Mouse (Mus musculus) embryonic facial prominence, embryonic 15.5 days (tissue): ENCODE measurements around the gene Sult2b1. TPM values are rescaled to one million over a fixed set of nuclear protein-coding genes. Genes with fewer than 3 reads are reported as not detected.

Experiments used
- ATAC-seq: fragments of 200-750 bp; cut with Nextera tagmentation; 2 replicates; pipeline ENCODE4 v1.8.0; 2017; ENCODE audit warnings: low read depth, moderate TSS enrichment; ENCODE audit not compliant: insufficient number of reproducible peaks, low FRiP score, low TSS enrichment
- H3K27ac ChIP-seq: fragments of 300-500 bp; sonication (generic); replicated peaks from 2 replicates; pipeline ENCODE4 v1.5.1; 2015; ENCODE audit warnings: mild to moderate bottlenecking, inconsistent platforms
- H3K27me3 ChIP-seq: fragments of 300-500 bp; sonication (generic); 2 replicates; pipeline ENCODE4 v1.6.1; 2015; ENCODE audit warnings: inconsistent platforms
- H3K36me3 ChIP-seq: fragments of 300-500 bp; sonication (generic); 2 replicates; pipeline ENCODE4 v1.6.1; 2015; ENCODE audit warnings: mild to moderate bottlenecking, inconsistent platforms
- H3K4me1 ChIP-seq: fragments of 300-500 bp; sonication (generic); 2 replicates; pipeline ENCODE4 v1.6.1; 2015; ENCODE audit warnings: inconsistent platforms
- H3K4me2 ChIP-seq: fragments of 300-500 bp; sonication (generic); replicated peaks from 2 replicates; pipeline ENCODE4 v1.6.1; 2015; ENCODE audit warnings: mild to moderate bottlenecking, inconsistent platforms
- H3K4me3 ChIP-seq: fragments of 300-500 bp; sonication (generic); replicated peaks from 2 replicates; pipeline ENCODE4 v1.5.1; 2015; ENCODE audit warnings: mild to moderate bottlenecking, inconsistent platforms
- H3K9ac ChIP-seq: fragments of 300-500 bp; sonication (generic); 2 replicates; pipeline ENCODE4 v1.6.1; 2015; ENCODE audit warnings: inconsistent platforms
- H3K9me3 ChIP-seq: fragments of 300-500 bp; sonication (generic); replicated peaks from 2 replicates; pipeline ENCODE4 v1.6.1; 2016; ENCODE audit warnings: inconsistent platforms
- WGBS: fragments of 180-500 bp; shearing (Covaris S2); methylation state at CpG from one replicate; pipeline ENCODE4 v1.1.7; 2015; 5-methylcytosine and 5-hydroxymethylcytosine counted together
- polyA plus RNA-seq: library from polyadenylated mRNA; unstranded; fragments of >200 nt; fragmentation: Nextera tagmentation; extraction: Ambion mirVana; gene quantifications from 2 replicates; pipeline ENCODE4 v1.2.1, GENCODE M21; 2015

Gene Sult2b1
- polyA plus RNA-seq, 1 experiment from 2014 or later, result 55.7 TPM

DNA sequence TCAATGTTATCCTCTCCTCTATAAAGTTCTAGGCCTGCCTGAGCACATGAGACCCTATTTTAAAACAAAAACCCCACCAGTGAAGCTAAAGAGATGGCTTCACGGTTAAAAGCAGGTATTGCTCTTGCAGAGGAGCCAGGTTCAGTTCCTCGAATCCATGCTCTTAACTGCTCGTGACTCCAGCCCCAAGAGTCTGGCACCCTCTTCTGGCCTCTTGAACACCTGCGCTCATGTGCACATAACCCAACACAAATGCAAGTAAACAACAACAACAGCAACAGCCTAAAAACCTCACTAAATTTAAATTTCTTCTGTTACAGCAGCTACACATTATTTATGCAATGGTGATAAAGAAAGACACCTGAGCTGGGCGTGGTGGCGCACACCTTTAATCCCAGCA lies 17.0 kb downstream of the Sult2b1 start:
- Histone ChIP-seq H3K4me2 (no peak overlapping the region), H3K9ac (no peak overlapping the region), H3K4me3 (no peak overlapping the region), H3K36me3 (no peaks in the 10 kb centered on the region), H3K27me3 (no peaks in the 10 kb centered on the region), H3K4me1 (peaks cover 10% of the 10 kb centered on the region; the same call in 1 of the 2 replicates), H3K27ac (peak overlapping the region; percentile 71), H3K9me3 (no peaks in the 10 kb centered on the region)
- WGBS, result 89% methylated on average over 6 of the region's 6 CpGs
- no peak for ATAC-seq

DNA sequence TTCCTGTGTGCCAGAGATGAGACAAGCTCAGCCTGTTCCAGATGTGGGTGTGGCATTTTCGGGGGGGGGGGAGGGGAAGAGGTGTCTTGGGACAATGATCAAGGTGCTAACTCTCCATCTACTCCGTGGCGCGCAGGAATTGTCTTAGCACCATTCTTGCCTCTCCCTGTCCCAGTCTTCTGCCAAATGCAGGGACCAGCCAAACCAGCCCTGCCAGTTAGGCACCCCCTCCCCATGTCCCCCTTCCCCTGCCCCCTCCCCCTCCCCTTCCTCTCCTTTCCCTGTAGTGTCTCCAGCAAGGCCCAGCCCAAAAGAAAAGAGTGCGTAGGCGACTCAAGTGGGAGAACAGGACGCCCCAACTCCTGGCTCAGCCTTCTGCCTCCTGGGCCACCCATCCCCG lies 17.7 kb downstream of the Sult2b1 start:
- ATAC-seq, result peak; percentile 68; the same call in 1 of the 2 replicates
- H3K27me3 ChIP-seq, result no peaks in the 10 kb centered on the region
- H3K9me3 ChIP-seq, result no peaks in the 10 kb centered on the region
- no peak overlapping the region for H3K9ac ChIP-seq
- no peaks in the 10 kb centered on the region for H3K36me3 ChIP-seq
- H3K27ac ChIP-seq, result peak overlapping the region; percentile 71; the same call in 1 of the 2 replicates
- no peak overlapping the region for H3K4me2 ChIP-seq
- 31% methylated on average over 8 of the region's 8 CpGs for WGBS
- no peak overlapping the region for H3K4me3 ChIP-seq
- peaks cover 10% of the 10 kb centered on the region; the same call in 1 of the 2 replicates for H3K4me1 ChIP-seq

DNA sequence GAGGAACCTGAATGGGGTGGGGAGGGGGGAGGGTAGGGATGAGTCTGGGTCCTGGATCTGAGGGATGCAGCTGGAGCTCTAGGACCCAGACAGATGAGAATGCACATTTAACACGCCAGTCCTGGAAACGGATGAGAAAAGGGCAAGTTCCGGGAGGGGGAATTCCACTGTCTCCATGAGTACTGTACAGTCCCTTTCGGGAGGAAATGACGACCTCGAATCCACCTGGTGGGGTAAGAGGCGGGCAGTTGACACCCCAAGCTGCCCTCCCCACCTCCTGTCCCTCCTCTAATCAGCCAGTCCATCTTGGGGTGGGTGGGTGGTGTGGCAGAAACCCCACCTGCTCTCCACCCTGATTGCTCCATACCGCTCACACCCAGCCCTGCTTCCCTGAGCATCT lies 18.5 kb downstream of the Sult2b1 start:
- peaks cover 10% of the 10 kb centered on the region; the same call in 1 of the 2 replicates for H3K4me1 ChIP-seq
- no peaks in the 10 kb centered on the region for H3K27me3 ChIP-seq
- peak overlapping the region; percentile 55; the same call in 1 of the 2 replicates for H3K27ac ChIP-seq
- H3K4me2 ChIP-seq, result no peak overlapping the region; the same call in 1 of the 2 replicates
- no peak overlapping the region for H3K4me3 ChIP-seq
- H3K9ac ChIP-seq, result no peak overlapping the region
- H3K9me3 ChIP-seq, result no peaks in the 10 kb centered on the region
- ATAC-seq, result no peak
- H3K36me3 ChIP-seq, result no peaks in the 10 kb centered on the region
- 46% methylated on average over 8 of the region's 8 CpGs for WGBS

DNA sequence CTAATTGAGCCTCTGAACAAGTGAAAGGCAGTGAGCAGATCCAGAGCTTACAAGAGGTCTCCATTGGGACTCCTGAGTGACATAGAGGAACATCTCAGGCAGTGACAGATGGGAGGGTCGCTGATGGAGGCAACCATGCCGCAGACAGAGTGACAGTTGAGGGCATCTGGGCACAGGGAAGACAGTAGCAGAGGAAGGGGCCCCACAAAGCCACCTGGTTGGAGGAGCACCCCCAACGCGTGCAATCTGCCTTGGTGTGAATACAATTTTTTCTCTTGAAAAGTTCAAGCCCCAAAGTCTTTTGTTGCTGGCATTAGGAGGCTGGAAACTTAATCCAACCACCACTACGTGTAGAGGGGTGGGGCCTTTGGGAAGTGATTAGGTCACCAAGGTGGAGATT lies 24.3 kb downstream of the Sult2b1 start:
- H3K27me3 ChIP-seq, result peaks cover 35% of the 10 kb centered on the region
- no peak overlapping the region for H3K27ac ChIP-seq
- H3K4me1 ChIP-seq, result peaks cover 5% of the 10 kb centered on the region
- no peak overlapping the region for H3K4me3 ChIP-seq
- H3K9me3 ChIP-seq, result no peaks in the 10 kb centered on the region
- no peaks in the 10 kb centered on the region for H3K36me3 ChIP-seq
- H3K9ac ChIP-seq, result no peak overlapping the region
- H3K4me2 ChIP-seq, result no peak overlapping the region
- 57% methylated on average over 5 of the region's 5 CpGs for WGBS
- ATAC-seq, result no peak

DNA sequence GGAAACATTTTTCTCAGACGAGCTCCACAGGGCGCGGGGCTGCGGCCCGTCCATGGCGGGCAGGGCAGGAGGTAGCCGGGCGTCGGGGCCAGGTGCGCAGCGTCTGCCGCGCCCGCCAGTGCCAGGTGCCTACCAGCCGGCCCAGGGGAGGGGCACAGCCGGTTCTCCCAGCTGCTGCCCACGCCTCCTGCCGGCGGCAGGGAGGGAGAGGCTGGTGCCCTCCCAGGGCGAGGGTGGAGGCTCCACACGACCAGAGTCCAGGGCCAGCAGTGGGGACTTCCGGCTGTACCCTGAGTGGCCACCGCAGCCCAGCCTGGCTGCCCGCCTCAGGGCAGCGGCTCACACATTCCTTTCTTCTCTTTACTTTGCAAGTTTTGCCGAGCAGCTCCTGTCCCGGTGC lies 25.1 kb downstream of the Sult2b1 start:
- Histone ChIP-seq H3K9me3 (no peaks in the 10 kb centered on the region), H3K9ac (no peak overlapping the region), H3K4me3 (peak overlapping the region; percentile 23), H3K36me3 (no peaks in the 10 kb centered on the region), H3K27ac (peak overlapping the region; percentile 45; the same call in 1 of the 2 replicates), H3K4me2 (peak overlapping the region; percentile 46), H3K27me3 (peaks cover 35% of the 10 kb centered on the region), H3K4me1 (peaks cover 5% of the 10 kb centered on the region)
- ATAC-seq, result peak; percentile 70
- WGBS, result 6% methylated on average over 24 of the region's 27 CpGs

DNA sequence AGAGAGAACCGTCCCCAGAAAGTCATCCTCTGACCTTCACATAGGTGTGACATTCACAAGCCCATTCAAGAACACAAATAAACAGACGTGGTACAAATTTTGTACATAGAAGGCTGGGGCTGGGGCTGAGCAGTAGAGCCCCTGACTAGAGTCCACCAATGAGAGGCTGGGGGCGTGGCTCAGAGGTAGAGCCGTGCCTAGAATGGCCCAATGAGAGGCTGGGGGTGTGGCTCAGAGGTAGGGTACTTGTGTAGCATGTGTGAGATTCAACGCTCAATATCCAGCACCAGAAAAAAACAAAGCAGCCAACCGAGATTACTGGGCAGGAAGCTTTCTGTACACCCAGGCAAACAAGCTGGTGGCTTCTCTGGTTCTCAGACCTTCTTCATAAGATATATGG lies 28.8 kb downstream of the Sult2b1 start:
- ATAC-seq, result no peak
- Histone ChIP-seq H3K27me3 (peaks cover 33% of the 10 kb centered on the region), H3K4me3 (no peak overlapping the region), H3K9ac (no peak overlapping the region), H3K4me1 (peaks cover 5% of the 10 kb centered on the region), H3K36me3 (no peaks in the 10 kb centered on the region), H3K4me2 (no peak overlapping the region), H3K9me3 (no peaks in the 10 kb centered on the region), H3K27ac (no peak overlapping the region)
- 56% methylated on average over 6 of the region's 6 CpGs for WGBS

DNA sequence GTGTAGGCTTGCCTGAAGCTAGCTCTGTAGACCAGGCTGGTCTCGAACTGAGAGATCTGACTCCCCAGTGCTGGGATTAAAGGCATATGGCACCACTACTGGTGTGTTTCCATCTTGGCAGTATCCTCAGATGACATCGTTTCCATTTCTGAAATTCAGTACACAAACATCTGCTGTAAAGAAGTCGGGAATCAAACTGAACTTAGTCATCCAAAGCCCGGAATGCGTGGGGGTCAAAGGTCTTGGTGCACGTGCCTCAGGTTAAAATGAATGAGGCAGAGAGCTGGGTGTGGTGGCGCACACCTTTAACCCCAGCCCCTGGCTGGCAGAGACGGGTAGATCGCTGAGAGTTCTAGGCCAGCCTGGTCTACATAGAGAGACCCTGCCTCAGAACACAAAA lies 34.3 kb downstream of the Sult2b1 start:
- ATAC-seq, result no peak
- Histone ChIP-seq H3K9ac (no peak overlapping the region), H3K27ac (no peak overlapping the region), H3K27me3 (no peaks in the 10 kb centered on the region), H3K36me3 (no peaks in the 10 kb centered on the region), H3K9me3 (no peaks in the 10 kb centered on the region), H3K4me2 (no peak overlapping the region), H3K4me1 (peaks cover 4% of the 10 kb centered on the region), H3K4me3 (no peak overlapping the region)
- WGBS, result 54% methylated on average over 9 of the region's 9 CpGs

DNA sequence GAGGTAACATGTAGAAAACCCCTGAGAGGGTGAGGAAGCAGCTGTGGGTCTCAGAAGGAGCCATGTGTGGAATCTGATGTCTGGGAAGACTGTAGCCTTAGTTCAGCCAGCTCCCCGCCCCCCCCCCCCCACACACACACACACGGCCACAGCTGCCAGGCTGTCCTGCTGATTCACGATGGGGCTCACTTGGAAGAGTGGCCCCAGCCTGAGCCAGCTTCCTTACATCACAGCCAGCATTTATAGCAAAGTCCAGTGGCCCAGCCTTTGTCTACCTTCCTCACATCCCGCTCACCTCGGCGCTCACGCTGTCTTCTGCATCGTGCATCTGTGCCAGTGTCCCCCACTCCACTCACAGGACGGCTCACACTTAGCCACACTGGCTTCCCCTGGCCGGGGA lies 35.1 kb downstream of the Sult2b1 start:
- H3K4me3 ChIP-seq, result no peak overlapping the region
- H3K4me2 ChIP-seq, result no peak overlapping the region
- peaks cover 4% of the 10 kb centered on the region for H3K4me1 ChIP-seq
- no peaks in the 10 kb centered on the region for H3K27me3 ChIP-seq
- H3K9ac ChIP-seq, result no peak overlapping the region
- 42% methylated on average over 10 of the region's 10 CpGs for WGBS
- ATAC-seq, result no peak
- no peaks in the 10 kb centered on the region for H3K36me3 ChIP-seq
- H3K9me3 ChIP-seq, result no peaks in the 10 kb centered on the region
- H3K27ac ChIP-seq, result no peak overlapping the region

DNA sequence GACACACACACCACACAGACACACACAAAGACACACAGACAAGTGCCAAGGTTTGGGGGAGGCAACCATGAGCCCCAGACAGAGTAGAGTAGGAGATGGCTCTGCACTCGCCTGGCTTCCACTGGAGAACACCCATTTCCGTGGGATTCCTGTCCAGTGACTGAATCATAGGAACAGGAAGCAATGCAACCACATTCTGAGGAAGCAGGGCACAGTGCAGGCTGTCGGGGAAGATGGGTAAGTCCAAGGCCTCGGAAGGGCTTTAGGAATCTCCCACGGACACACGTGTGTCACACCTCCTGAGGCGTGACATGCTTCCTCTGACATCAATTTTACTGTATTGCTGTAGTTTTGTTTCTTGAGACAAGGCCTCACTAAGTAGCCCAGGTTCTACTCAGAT lies 36.4 kb downstream of the Sult2b1 start:
- Histone ChIP-seq H3K4me1 (peaks cover 4% of the 10 kb centered on the region), H3K27ac (no peak overlapping the region), H3K9ac (no peak overlapping the region), H3K36me3 (no peaks in the 10 kb centered on the region), H3K27me3 (no peaks in the 10 kb centered on the region), H3K9me3 (no peaks in the 10 kb centered on the region), H3K4me3 (no peak overlapping the region), H3K4me2 (no peak overlapping the region)
- 71% methylated on average over 7 of the region's 7 CpGs for WGBS
- no peak for ATAC-seq

DNA sequence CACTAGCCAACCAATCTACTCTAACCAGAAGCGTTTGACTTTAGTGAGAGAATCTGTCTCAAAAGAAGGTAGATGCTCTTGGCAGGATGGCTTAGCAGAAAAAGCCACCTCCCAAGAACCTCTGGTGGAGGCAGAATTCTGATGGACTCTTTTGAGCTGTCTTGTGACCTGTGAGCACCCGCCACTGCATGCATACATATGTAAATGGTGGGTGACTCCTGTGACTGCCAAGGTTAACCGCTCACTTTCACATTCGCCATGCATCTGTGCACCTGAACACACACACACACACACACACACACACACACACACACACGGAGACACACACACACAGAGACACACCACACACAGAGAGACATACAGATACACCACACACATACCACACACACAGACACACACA lies 37.0 kb downstream of the Sult2b1 start:
- H3K4me3 ChIP-seq, result no peak overlapping the region
- 90% methylated on average over 5 of the region's 5 CpGs for WGBS
- H3K4me2 ChIP-seq, result no peak overlapping the region
- no peaks in the 10 kb centered on the region for H3K27me3 ChIP-seq
- H3K9ac ChIP-seq, result no peak overlapping the region
- no peak for ATAC-seq
- peaks cover 6% of the 10 kb centered on the region for H3K4me1 ChIP-seq
- no peaks in the 10 kb centered on the region for H3K9me3 ChIP-seq
- no peaks in the 10 kb centered on the region for H3K36me3 ChIP-seq
- no peak overlapping the region for H3K27ac ChIP-seq

DNA sequence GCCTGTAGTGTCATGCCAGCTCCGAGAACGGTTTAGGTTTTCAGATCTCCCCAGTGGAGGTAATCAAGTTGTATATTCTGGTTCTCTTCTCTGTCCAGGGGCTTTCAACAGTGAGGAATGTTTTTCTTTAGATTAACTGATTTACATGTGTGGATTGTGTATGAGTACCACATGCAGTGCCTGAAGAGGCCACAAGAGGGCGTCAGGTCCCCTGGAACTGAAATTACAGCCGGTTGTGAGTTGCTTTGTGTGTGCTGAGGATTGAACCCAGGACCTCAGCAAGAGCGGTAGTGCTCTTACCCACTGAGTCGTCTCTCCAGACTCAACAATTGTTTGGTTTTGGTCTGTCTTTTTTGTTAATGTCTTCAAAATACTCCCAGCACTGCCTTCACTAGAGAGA lies 38.0 kb downstream of the Sult2b1 start:
- Histone ChIP-seq H3K36me3 (no peaks in the 10 kb centered on the region), H3K27ac (no peak overlapping the region), H3K4me3 (no peak overlapping the region), H3K9me3 (no peaks in the 10 kb centered on the region), H3K4me1 (peaks cover 9% of the 10 kb centered on the region), H3K4me2 (no peak overlapping the region), H3K27me3 (no peaks in the 10 kb centered on the region), H3K9ac (no peak overlapping the region)
- ATAC-seq, result no peak
- 61% methylated on average over 6 of the region's 6 CpGs for WGBS

DNA sequence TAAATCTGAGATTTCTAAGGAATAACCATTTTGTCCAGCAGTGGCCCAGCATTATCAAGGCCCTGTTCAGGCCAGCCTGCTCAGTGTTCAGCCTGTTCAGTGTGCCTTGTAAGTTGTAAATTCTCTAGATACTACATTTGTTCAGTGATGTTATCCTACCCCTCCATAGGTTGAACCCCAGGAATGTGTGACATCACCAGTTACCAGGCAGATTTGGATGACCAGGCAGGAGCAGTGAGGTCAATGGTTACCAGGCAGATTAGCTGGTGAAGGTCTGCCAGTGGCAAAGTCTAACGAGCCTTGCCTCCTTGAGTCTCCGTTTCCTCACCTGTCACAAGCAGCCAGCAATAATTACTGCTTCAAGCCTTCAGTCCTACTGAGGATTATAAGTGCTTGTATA lies 40.1 kb downstream of the Sult2b1 start:
- Histone ChIP-seq H3K27ac (no peak overlapping the region), H3K4me2 (no peak overlapping the region), H3K9ac (no peak overlapping the region), H3K4me1 (0 out of 2 replicates have a peak, but pooled peaks cover 5% of the 10 kb centered on the region), H3K4me3 (no peak overlapping the region), H3K9me3 (no peaks in the 10 kb centered on the region), H3K27me3 (no peaks in the 10 kb centered on the region), H3K36me3 (no peaks in the 10 kb centered on the region)
- ATAC-seq, result no peak
- 22% methylated on average over 2 of the region's 2 CpGs for WGBS
